Mouse (Mus musculus) intestine, embryonic 15.5 days (tissue): Measurements from ENCODE around the gene Slc36a3. TPM values are rescaled to one million over a fixed set of nuclear protein-coding genes. Genes with fewer than 3 reads are reported as not detected.

Experiments used
- ATAC-seq: fragments of 200-750 bp; cut with Nextera tagmentation; 2 replicates; pipeline ENCODE4 v1.8.0; 2017; ENCODE audit warnings: moderate TSS enrichment, moderate library complexity
- H3K27ac ChIP-seq: fragments of 300-500 bp; sonication (generic); 2 replicates; pipeline ENCODE4 v1.5.1; 2015; ENCODE audit warnings: mild to moderate bottlenecking, inconsistent platforms
- H3K27me3 ChIP-seq: fragments of 300-500 bp; sonication (generic); replicated peaks from 2 replicates; pipeline ENCODE4 v1.6.1; 2015; ENCODE audit warnings: inconsistent platforms
- H3K36me3 ChIP-seq: fragments of 300-500 bp; sonication (generic); 2 replicates; pipeline ENCODE4 v1.6.1; 2015; ENCODE audit warnings: inconsistent platforms
- H3K4me1 ChIP-seq: fragments of 300-500 bp; sonication (generic); replicated peaks from 2 replicates; pipeline ENCODE4 v1.6.1; 2015; ENCODE audit warnings: inconsistent platforms
- H3K4me2 ChIP-seq: fragments of 300-500 bp; sonication (generic); replicated peaks from 2 replicates; pipeline ENCODE4 v1.6.1; 2015; ENCODE audit warnings: mild to moderate bottlenecking, inconsistent platforms
- H3K4me3 ChIP-seq: fragments of 300-500 bp; sonication (generic); replicated peaks from 2 replicates; pipeline ENCODE4 v1.5.1; 2015; ENCODE audit warnings: inconsistent platforms
- H3K9ac ChIP-seq: fragments of 300-500 bp; sonication (generic); 2 replicates; pipeline ENCODE4 v1.6.1; 2015; ENCODE audit warnings: inconsistent platforms
- H3K9me3 ChIP-seq: fragments of 300-500 bp; sonication (generic); 2 replicates; pipeline ENCODE4 v1.6.1; 2016; ENCODE audit warnings: inconsistent platforms
- WGBS: fragments of 180-500 bp; shearing (Covaris S2); methylation state at CpG from one replicate; pipeline ENCODE4 v1.1.7; 2015; 5-methylcytosine and 5-hydroxymethylcytosine counted together
- polyA plus RNA-seq: library from polyadenylated mRNA; unstranded; fragments of >200 nt; fragmentation: Nextera tagmentation; extraction: Ambion mirVana; gene quantifications from 2 replicates; pipeline ENCODE4 v1.2.1, GENCODE M21; 2015

The Slc36a3 gene
- polyA plus RNA-seq, 1 experiment from 2014 or later, result not detected

GRCm38 (mm10) chr11:55168504-55168903, 17.0 kb upstream of the Slc36a3 start:
- WGBS, result 78% methylated on average over 4 of the region's 4 CpGs
- ATAC-seq, result no peak

GRCm38 (mm10) chr11:55165748-55166147, 14.2 kb upstream of the Slc36a3 start:
- Histone ChIP-seq H3K4me2 (no peak overlapping the region), H3K4me3 (no peak overlapping the region), H3K9ac (no peak overlapping the region), H3K4me1 (no peaks in the 10 kb centered on the region), H3K27ac (no peak overlapping the region), H3K36me3 (no peaks in the 10 kb centered on the region), H3K9me3 (no peaks in the 10 kb centered on the region), H3K27me3 (no peaks in the 10 kb centered on the region)
- no peak for ATAC-seq
- 92% methylated on average over 7 of the region's 7 CpGs for WGBS

More at GRCm38 (mm10) chr11:55168504-55168903, 17.0 kb upstream of the Slc36a3 start:
- Histone ChIP-seq H3K36me3 (no peaks in the 10 kb centered on the region), H3K27ac (no peak overlapping the region), H3K4me3 (no peak overlapping the region), H3K9me3 (no peaks in the 10 kb centered on the region), H3K9ac (no peak overlapping the region), H3K4me2 (no peak overlapping the region), H3K4me1 (no peaks in the 10 kb centered on the region), H3K27me3 (no peaks in the 10 kb centered on the region)

GRCm38 (mm10) chr11:55164723-55165122, 13.2 kb upstream of the Slc36a3 start:
- no peaks in the 10 kb centered on the region for H3K4me1 ChIP-seq
- no peaks in the 10 kb centered on the region for H3K36me3 ChIP-seq
- no peaks in the 10 kb centered on the region for H3K9me3 ChIP-seq
- 43% methylated on average over 3 of the region's 3 CpGs for WGBS
- no peak overlapping the region for H3K9ac ChIP-seq
- no peak overlapping the region for H3K4me3 ChIP-seq
- no peak overlapping the region for H3K27ac ChIP-seq
- no peak for ATAC-seq
- H3K27me3 ChIP-seq, result no peaks in the 10 kb centered on the region
- no peak overlapping the region for H3K4me2 ChIP-seq

GRCm38 (mm10) chr11:55162670-55163069, 11.2 kb upstream of the Slc36a3 start:
- H3K4me1 ChIP-seq, result no peaks in the 10 kb centered on the region
- WGBS, result 48% methylated on average over 9 of the region's 9 CpGs
- no peaks in the 10 kb centered on the region for H3K27me3 ChIP-seq
- H3K27ac ChIP-seq, result no peak overlapping the region
- H3K9ac ChIP-seq, result no peak overlapping the region
- no peak overlapping the region for H3K4me2 ChIP-seq
- H3K9me3 ChIP-seq, result no peaks in the 10 kb centered on the region
- H3K36me3 ChIP-seq, result no peaks in the 10 kb centered on the region
- no peak for ATAC-seq
- no peak overlapping the region for H3K4me3 ChIP-seq

- WGBS, result 54% methylated on average over 13 of the region's 13 CpGs
These were observed 7.4 kb upstream of the Slc36a3 start for GRCm38 (mm10) chr11:55158785-55159359.

GRCm38 (mm10) chr11:55155070-55155421, 3.5 kb upstream of the Slc36a3 start:
- H3K4me2 ChIP-seq, result no peak overlapping the region
- no peaks in the 10 kb centered on the region for H3K4me1 ChIP-seq
- ATAC-seq, result no peak
- H3K9ac ChIP-seq, result no peak overlapping the region
- H3K36me3 ChIP-seq, result no peaks in the 10 kb centered on the region
- 80% methylated on average over 6 of the region's 6 CpGs for WGBS
- no peak overlapping the region for H3K4me3 ChIP-seq
- no peaks in the 10 kb centered on the region for H3K9me3 ChIP-seq
- H3K27ac ChIP-seq, result no peak overlapping the region
- no peaks in the 10 kb centered on the region for H3K27me3 ChIP-seq

More at GRCm38 (mm10) chr11:55158785-55159359, 7.4 kb upstream of the Slc36a3 start:
- Histone ChIP-seq H3K4me1 (no peaks in the 10 kb centered on the region), H3K27ac (no peak overlapping the region), H3K4me2 (no peak overlapping the region), H3K9ac (no peak overlapping the region), H3K36me3 (no peaks in the 10 kb centered on the region), H3K9me3 (no peaks in the 10 kb centered on the region), H3K4me3 (no peak overlapping the region), H3K27me3 (no peaks in the 10 kb centered on the region)
- ATAC-seq, result peak; percentile 31; the same call in 1 of the 2 replicates

- Histone ChIP-seq H3K4me2 (no peak overlapping the region), H3K27ac (no peak overlapping the region), H3K4me1 (no peaks in the 10 kb centered on the region), H3K9ac (no peak overlapping the region), H3K9me3 (no peaks in the 10 kb centered on the region), H3K4me3 (no peak overlapping the region), H3K36me3 (no peaks in the 10 kb centered on the region), H3K27me3 (no peaks in the 10 kb centered on the region)
- ATAC-seq, result no peak
- 41% methylated on average over 3 of the region's 3 CpGs for WGBS
These were observed 3.0 kb upstream of the Slc36a3 start for GRCm38 (mm10) chr11:55154398-55155069.

GRCm38 (mm10) chr11:55148461-55148860, 3.0 kb downstream of the Slc36a3 start:
- H3K27me3 ChIP-seq, result no peaks in the 10 kb centered on the region
- no peak overlapping the region for H3K4me3 ChIP-seq
- H3K27ac ChIP-seq, result no peak overlapping the region
- H3K4me2 ChIP-seq, result no peak overlapping the region
- no peak for ATAC-seq
- 77% methylated on average over 4 of the region's 4 CpGs for WGBS
- H3K36me3 ChIP-seq, result no peaks in the 10 kb centered on the region
- no peaks in the 10 kb centered on the region for H3K9me3 ChIP-seq
- no peaks in the 10 kb centered on the region for H3K4me1 ChIP-seq
- no peak overlapping the region for H3K9ac ChIP-seq

- H3K4me1 ChIP-seq, result no peaks in the 10 kb centered on the region
- H3K9ac ChIP-seq, result no peak overlapping the region
- H3K27me3 ChIP-seq, result no peaks in the 10 kb centered on the region
- no peaks in the 10 kb centered on the region for H3K9me3 ChIP-seq
- ATAC-seq, result no peak
- no peak overlapping the region for H3K4me2 ChIP-seq
- H3K4me3 ChIP-seq, result no peak overlapping the region
- whole genome bisulfite sequencing, result 65% methylated on average over 6 of the region's 6 CpGs
- no peaks in the 10 kb centered on the region for H3K36me3 ChIP-seq
- no peak overlapping the region for H3K27ac ChIP-seq
These were observed 4.1 kb downstream of the Slc36a3 start for GRCm38 (mm10) chr11:55147423-55147822.

- H3K9me3 ChIP-seq, result no peaks in the 10 kb centered on the region
- no peak overlapping the region for H3K9ac ChIP-seq
- 76% methylated on average over 1 of the region's 1 CpGs for WGBS
- no peaks in the 10 kb centered on the region for H3K4me1 ChIP-seq
- H3K27ac ChIP-seq, result no peak overlapping the region
- no peaks in the 10 kb centered on the region for H3K27me3 ChIP-seq
- no peak overlapping the region for H3K4me2 ChIP-seq
- H3K36me3 ChIP-seq, result no peaks in the 10 kb centered on the region
- ATAC-seq, result no peak
- H3K4me3 ChIP-seq, result no peak overlapping the region
These were observed 4.7 kb downstream of the Slc36a3 start for GRCm38 (mm10) chr11:55146855-55147254.

GRCm38 (mm10) chr11:55144011-55144410, 7.5 kb downstream of the Slc36a3 start:
- Histone ChIP-seq H3K9ac (no peak overlapping the region), H3K27me3 (no peaks in the 10 kb centered on the region), H3K9me3 (no peaks in the 10 kb centered on the region), H3K4me2 (no peak overlapping the region), H3K4me3 (no peak overlapping the region), H3K4me1 (no peaks in the 10 kb centered on the region), H3K36me3 (no peaks in the 10 kb centered on the region), H3K27ac (no peak overlapping the region)
- WGBS, result 51% methylated on average over 5 of the region's 5 CpGs
- ATAC-seq, result no peak

- no peak overlapping the region for H3K4me3 ChIP-seq
- ATAC-seq, result no peak
- 82% methylated on average over 4 of the region's 4 CpGs for WGBS
- H3K27me3 ChIP-seq, result no peaks in the 10 kb centered on the region
- no peak overlapping the region for H3K9ac ChIP-seq
- no peaks in the 10 kb centered on the region for H3K36me3 ChIP-seq
- no peaks in the 10 kb centered on the region for H3K9me3 ChIP-seq
- no peaks in the 10 kb centered on the region for H3K4me1 ChIP-seq
- no peak overlapping the region for H3K27ac ChIP-seq
- no peak overlapping the region for H3K4me2 ChIP-seq
These were observed 10.0 kb downstream of the Slc36a3 start for GRCm38 (mm10) chr11:55141502-55141901.

- H3K4me3 ChIP-seq, result no peak overlapping the region
- H3K27ac ChIP-seq, result no peak overlapping the region
- ATAC-seq, result no peak
These were observed 13.9 kb downstream of the Slc36a3 start for GRCm38 (mm10) chr11:55137646-55138045.

More at GRCm38 (mm10) chr11:55137646-55138045, 13.9 kb downstream of the Slc36a3 start:
- no peaks in the 10 kb centered on the region for H3K27me3 ChIP-seq
- no peak overlapping the region for H3K9ac ChIP-seq
- no peaks in the 10 kb centered on the region for H3K9me3 ChIP-seq
- H3K4me2 ChIP-seq, result no peak overlapping the region
- H3K4me1 ChIP-seq, result no peaks in the 10 kb centered on the region
- H3K36me3 ChIP-seq, result no peaks in the 10 kb centered on the region
